Mouse (Mus musculus) layer of hippocampus, adult 8-10 months (tissue): ENCODE data around the gene Umodl1. TPM values are rescaled to one million over a fixed set of nuclear protein-coding genes. Genes with fewer than 3 reads are reported as not detected.

ENCODE experiments used
- DNase-seq, 2 experiments: peaks; one replicate each; pipeline ENCODE4 v3.0.0; 2022; ENCODE audit warnings: low spot score in 2 of 2
- microRNA-seq, 2 experiments: library from miRNA; unstranded; fragments of <30 nt; microRNA quantifications; one replicate each; pipeline ENCODE4 v1.2.0; 2022
- total RNA-seq, 4 experiments: library from RNA; stranded (reverse); gene quantifications; 2 replicates each; pipeline ENCODE4 v1.2.4; 2022

Umodl1 gene
- total RNA-seq, 4 experiments from 2014 or later, result 0.70 to 1.0 (median 0.85) TPM

DNA sequence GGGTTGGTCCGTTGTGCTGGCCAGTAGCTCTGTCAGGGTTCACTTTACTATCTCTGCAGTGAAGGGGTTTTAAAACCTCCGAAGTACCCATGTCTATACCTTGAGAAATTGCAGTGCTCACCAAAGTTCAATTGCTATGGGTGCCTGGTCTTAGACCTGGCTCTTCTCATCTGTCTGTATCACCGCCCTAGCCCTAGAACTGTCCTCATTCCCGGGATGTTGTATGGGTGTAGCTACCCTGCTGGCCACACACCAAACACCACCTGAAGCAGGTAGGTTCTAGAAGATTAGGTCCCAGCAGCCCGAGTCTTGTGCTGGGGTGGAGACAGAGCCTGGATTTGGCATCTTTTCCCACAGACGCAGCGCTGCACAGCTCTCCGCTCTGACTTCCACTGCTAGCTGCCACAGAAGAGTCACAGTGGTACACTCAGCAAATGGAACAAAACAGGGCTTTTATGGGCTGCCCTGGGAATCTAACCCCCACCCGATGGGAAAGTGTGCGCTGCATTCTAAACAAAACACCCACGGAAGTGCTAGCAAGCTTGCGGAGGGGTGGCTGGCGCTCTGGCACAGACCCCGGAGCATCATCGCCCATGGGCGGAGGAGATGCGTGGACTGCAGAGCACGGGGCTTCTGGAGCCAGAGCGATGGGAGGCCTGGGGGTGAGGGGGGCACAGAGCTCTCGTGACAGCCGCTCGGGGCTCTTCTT is 81.9 kb downstream of the Umodl1 start:
- DNase-seq, result peak; percentile 72 to 73

DNA sequence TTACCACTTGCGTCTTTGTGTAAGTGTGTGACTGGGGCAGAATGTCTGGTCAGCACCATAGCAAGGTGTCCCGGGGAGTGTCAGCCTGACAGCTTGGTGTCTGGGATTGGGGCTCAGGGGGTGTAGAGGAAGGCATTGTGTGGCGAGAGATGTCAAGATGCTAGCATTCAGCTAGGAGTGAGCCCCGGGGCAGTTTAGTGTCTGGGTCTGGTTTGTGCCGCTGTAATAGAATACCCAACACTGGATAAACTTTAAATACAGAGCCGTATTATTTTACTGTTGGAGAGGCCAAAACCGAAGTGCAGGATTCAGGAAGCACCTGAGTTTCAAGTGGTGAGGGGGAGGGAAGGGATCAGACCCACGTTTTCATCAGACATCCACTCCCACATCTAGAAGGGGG is 82.9 kb downstream of the Umodl1 start:
- no peak for DNase-seq

DNA sequence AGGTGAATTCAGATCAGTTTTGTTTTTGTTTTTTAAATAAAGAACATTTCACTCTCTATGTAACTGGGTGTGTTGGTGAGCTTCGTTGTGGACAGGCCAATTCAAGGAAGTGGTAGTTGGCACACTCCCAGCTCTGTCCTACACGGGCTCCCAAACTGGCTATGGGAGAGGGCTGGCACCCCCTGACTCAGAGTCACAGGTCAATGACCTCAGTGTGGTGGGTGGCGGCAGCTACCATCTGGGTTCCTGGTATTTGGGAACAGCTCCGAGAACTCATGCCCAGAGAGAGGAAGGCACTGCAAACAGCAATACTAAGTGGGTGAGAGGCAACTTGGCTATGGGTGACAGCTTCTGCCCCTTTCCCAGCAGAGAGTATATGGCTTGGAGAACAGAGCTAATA is 83.9 kb downstream of the Umodl1 start:
- DNase-seq, result no peak

DNA sequence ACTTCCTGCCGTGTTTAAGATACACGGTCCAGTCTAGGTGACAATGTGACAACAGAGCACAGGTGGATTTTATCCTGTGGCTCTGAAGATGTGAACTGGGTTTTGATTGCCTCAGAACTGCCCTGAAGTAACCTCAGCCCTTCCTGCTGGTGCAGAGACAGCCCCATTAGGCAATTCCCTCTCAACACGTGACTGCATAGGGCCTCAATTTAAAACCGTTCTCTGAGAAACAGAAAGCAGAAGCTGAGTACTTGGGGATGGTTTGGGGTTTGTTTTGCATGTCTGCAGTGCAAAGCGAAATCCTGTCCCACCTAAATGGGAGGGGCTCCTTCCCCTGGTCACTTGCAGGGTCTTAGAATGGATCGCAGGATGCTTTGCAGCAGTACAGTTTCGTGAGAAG is 85.2 kb downstream of the Umodl1 start:
- DNase-seq, result no peak

DNA sequence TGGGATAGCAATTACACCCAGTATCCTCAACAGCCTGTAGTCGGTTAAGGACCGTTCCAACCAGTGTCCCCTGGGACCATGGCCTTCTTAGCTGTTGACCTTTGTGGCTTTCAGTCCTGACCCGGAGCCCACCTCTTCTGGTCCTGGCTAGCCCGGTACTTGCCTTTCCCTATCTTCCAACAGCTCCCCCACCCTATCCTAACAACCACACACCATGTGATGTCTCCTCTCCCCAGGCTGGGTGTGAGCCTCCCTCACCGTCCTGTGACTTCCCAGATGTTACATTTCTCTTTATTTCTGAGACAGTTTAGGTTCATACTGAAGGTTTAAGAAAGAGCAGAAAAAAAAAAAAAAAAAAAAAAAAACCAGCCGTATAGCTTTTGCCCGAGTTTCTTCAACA is 86.0 kb downstream of the Umodl1 start:
- DNase-seq, result no peak

- DNase-seq, result no peak
These were observed 88.3 kb downstream of the Umodl1 start for GRCm38 (mm10) chr17:31042751-31043150.

DNA sequence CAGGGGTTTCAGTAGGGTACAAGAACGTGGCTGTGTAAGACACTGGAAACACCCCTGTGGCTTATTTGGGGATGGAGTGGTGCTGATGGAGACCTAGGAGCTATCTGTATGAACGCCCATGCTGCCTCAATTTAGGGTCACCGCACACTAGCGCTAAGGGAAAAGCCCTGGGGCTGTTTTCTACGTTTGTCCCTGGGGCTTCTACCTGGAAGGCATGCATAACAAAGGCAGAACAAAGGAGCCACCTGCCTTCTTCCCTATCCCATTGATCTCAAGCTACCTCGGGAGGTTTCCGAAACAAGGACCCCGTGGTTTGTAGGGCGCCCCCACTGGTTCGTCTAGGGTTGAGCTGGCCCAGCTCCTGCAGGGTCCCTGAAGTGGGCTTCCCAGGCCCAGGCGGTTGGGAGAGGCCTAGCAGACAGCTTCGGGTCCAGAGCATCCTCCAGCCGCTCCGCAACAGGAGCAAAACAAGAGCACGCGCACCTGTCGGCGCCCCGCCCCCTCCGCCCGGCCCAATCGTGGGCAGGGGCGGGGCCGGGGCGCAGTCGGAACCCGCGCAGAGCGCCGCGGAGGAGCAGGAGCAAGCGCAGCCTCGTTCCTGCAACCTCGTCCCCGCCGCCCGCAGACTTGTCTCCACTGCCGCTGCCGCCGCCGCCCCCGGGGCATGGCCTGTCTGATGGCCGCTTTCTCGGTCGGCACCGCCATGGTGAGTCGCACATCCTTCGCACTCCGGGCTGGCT is 102.9 kb downstream of the Umodl1 start, which contains the start of gene Abcg1:
Abcg1 (plus strand) TSS at position 525 of the 740 bp plus-strand sequence.
- peak; percentile 44 to 64 for DNase-seq

GRCm38 (mm10) chr17:31057891-31058744 is 103.7 kb downstream of the Umodl1 start:
- DNase-seq, result peak in 1 of 2 experiments; percentile 29

- DNase-seq, result peak; percentile 77 to 85
These were observed 104.3 kb downstream of the Umodl1 start for GRCm38 (mm10) chr17:31058745-31059085.

GRCm38 (mm10) chr17:31060196-31060587 is 105.8 kb downstream of the Umodl1 start:
- no peak for DNase-seq

Small RNAs within 50 kb of the gene (microRNA-seq; reads per million reads assigned to microRNA genes)
- 0 reads per million in 2 experiments for gene Gm24026

Other genes with a start within 250 kb of the Umodl1 start
- gene Glp1r, start 52.8 kb upstream of the Umodl1 start, total RNA-seq, result 1 to 10 TPM; 2.2 to 3.3 (median 2.5) TPM
- gene Abcg1, start 103.0 kb downstream of the Umodl1 start, total RNA-seq, result 10 to 100 TPM; 75.8 to 84.4 (median 81.0) TPM
- gene Tff3, start 175.0 kb downstream of the Umodl1 start, total RNA-seq, result not detected
- gene Tff2, start 189.6 kb downstream of the Umodl1 start, total RNA-seq, result not detected
- gene Tff1, start 210.6 kb downstream of the Umodl1 start, total RNA-seq, result not detected
- gene Tmprss3, start 244.3 kb downstream of the Umodl1 start, total RNA-seq, result under 1 TPM in 1 of 4 experiments, not detected in 3; 0.10 TPM